Mouse (Mus musculus) kidney, embryonic 14.5 days (tissue): ENCODE results near the gene Tmc2. TPM values are rescaled to one million over a fixed set of nuclear protein-coding genes. Genes with fewer than 3 reads are reported as not detected.

Experiments
- ATAC-seq: fragments of 200-750 bp; cut with Nextera tagmentation; 2 replicates; pipeline ENCODE4 v1.8.0; 2017; ENCODE audit warnings: moderate number of reproducible peaks, mild to moderate bottlenecking, moderate TSS enrichment, moderate library complexity; ENCODE audit not compliant: low FRiP score, low TSS enrichment
- H3K27ac ChIP-seq: fragments of 300-500 bp; sonication (generic); 2 replicates; pipeline ENCODE4 v1.5.1; 2014; ENCODE audit warnings: low read depth, mild to moderate bottlenecking, low read length, moderate library complexity, mixed read lengths
- H3K27me3 ChIP-seq: fragments of 300-500 bp; sonication (generic); 2 replicates; pipeline ENCODE4 v1.6.1; 2014; ENCODE audit warnings: mild to moderate bottlenecking, low read length; ENCODE audit not compliant: control insufficient read depth, insufficient read depth
- H3K36me3 ChIP-seq: fragments of 300-500 bp; sonication (generic); 2 replicates; pipeline ENCODE4 v1.6.1; 2014; ENCODE audit warnings: low read length, mixed read lengths; ENCODE audit not compliant: control insufficient read depth, insufficient read depth
- H3K4me1 ChIP-seq: fragments of 300-500 bp; sonication (generic); 2 replicates; pipeline ENCODE4 v1.6.1; 2014; ENCODE audit warnings: low read length, mixed read lengths; ENCODE audit not compliant: control insufficient read depth, insufficient read depth
- H3K4me2 ChIP-seq: fragments of 300-500 bp; sonication (generic); replicated peaks from 2 replicates; pipeline ENCODE4 v1.6.1; 2014; ENCODE audit warnings: low read depth, mild to moderate bottlenecking, low read length
- H3K4me3 ChIP-seq: fragments of 300-500 bp; sonication (generic); 2 replicates; pipeline ENCODE4 v1.5.1; 2014; ENCODE audit warnings: mild to moderate bottlenecking, low read length
- H3K9ac ChIP-seq: fragments of 300-500 bp; sonication (generic); 2 replicates; pipeline ENCODE4 v1.6.1; 2014; ENCODE audit warnings: low read depth, mild to moderate bottlenecking, low read length, moderate library complexity
- H3K9me3 ChIP-seq: fragments of 300-500 bp; sonication (generic); 2 replicates; pipeline ENCODE4 v1.6.1; 2016; ENCODE audit warnings: low read length; ENCODE audit not compliant: control insufficient read depth
- WGBS: fragments of 180-500 bp; shearing (Covaris S2); extraction: QIAGEN DNeasy Blood & Tissue Kit; methylation state at CpG from one replicate; pipeline ENCODE4 v1.1.7; 2014; 5-methylcytosine and 5-hydroxymethylcytosine counted together
- polyA plus RNA-seq: library from polyadenylated mRNA; unstranded; fragments of >200 nt; fragmentation: Nextera tagmentation; extraction: Ambion mirVana; gene quantifications from 2 replicates; pipeline ENCODE4 v1.2.1, GENCODE M21; 2014

Tmc2 gene
- polyA plus RNA-seq, 1 experiment from 2014 or later: not detected

DNA sequence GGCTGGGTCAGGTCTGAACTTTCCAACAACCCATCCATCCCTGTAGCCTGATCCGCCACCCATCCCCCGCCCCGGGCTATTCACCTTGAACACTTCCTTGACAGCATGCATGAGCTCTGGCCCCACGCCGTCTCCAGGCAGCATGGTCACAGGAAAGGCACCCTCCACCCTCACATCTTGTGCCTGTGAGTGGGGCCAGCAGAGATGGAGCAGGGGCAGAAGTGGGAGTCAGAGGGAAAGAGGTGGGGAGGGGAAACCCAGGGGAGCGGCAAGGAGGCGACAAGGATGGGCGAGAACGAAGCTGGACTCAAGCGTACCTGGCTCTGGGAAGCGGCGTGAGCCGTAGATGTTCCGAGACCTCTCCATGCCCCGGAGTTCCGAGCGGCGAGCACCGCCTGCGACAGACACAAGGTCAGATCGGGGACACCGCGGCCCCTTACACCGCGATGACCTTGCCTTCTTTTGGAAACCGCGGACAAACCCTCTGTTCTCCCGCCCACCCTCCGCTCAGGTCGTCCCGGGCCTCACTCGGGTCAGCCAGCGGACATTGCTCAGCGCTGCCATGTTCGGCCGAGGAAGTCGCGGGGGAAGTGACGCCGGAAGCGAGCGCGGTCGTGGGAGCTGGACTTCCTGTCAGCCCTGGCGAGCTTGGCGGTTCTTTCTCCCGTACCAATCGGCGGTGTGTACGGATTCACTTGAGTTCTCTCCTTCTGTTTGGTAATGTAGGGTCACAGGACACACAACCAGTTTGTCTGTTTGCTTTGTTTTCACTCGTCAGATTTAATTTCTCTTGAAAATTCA lies 89.1 kb downstream of the Tmc2 start, which contains the start of gene Idh3b:
Gene Idh3b, minus strand, starts transcription at position 694 of the 801 bp plus-strand sequence.
- Histone ChIP-seq H3K4me2 (peak within 1 kb of the TSS; percentile 87), H3K27ac (peak within 1 kb of the TSS; percentile 76), H3K27me3 (no peaks in the 10 kb centered on the region), H3K4me3 (peak within 1 kb of the TSS; percentile 86), H3K4me1 (0 out of 2 replicates have a peak, but pooled peaks cover 9% of the 10 kb centered on the region), H3K9ac (peak within 1 kb of the TSS; percentile 88), H3K9me3 (no peaks in the 10 kb centered on the region), H3K36me3 (peaks cover 35% of the 10 kb centered on the region)
- WGBS: under 1% methylated on average over 48 of the region's 51 CpGs
- peak; percentile 88 for ATAC-seq

DNA sequence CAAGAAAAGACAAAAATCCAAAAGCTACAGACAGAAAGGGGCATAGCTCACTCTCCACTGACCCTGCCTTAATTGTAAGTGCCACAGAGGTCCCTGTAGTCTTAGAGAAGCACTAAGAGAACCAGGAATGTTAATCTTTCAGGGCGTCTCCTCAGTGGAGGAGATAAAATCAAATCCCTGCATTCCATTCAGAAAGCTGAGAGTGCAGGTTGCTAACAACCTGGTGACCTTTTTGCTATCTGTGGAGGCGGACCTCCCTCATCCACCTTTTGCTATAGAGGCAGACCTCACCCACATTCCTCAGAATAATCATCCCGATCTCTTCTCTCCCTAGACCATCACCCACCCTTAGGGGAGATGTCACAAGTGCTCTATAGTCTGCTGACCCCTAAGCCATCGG lies 94.1 kb downstream of the Tmc2 start:
- no peak for ATAC-seq
- Histone ChIP-seq H3K36me3 (no peaks in the 10 kb centered on the region), H3K9me3 (no peaks in the 10 kb centered on the region), H3K4me3 (no peak overlapping the region), H3K27me3 (peaks cover 2% of the 10 kb centered on the region; the same call in 1 of the 2 replicates), H3K4me2 (no peak overlapping the region), H3K4me1 (peaks cover 8% of the 10 kb centered on the region), H3K9ac (no peak overlapping the region), H3K27ac (no peak overlapping the region)
- WGBS: 63% methylated on average over 4 of the region's 4 CpGs

DNA sequence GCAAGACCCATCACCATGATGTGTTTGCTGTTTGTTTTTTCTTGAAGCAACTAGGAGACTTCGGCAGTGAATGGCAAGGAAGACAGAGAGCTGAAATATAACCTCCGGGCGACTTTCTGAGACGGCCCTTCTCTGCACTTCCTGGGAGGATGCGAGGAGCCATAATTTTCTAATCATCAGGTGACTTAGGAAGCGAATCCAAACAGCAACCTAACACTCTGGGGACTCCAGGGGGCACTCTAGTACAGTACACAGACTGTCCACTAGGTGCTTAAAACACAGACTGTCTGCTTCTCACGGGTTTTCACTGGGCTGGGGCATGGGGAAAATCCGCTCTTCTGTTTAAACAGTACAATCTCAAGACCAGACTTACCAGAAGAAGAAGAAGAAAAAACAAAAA lies 96.4 kb downstream of the Tmc2 start:
- Histone ChIP-seq H3K36me3 (no peaks in the 10 kb centered on the region), H3K4me1 (peaks cover 18% of the 10 kb centered on the region), H3K9me3 (no peaks in the 10 kb centered on the region), H3K4me3 (no peak overlapping the region), H3K4me2 (peak overlapping the region; percentile 8; the same call in 1 of the 2 replicates), H3K27ac (no peak overlapping the region), H3K27me3 (peaks cover 8% of the 10 kb centered on the region), H3K9ac (no peak overlapping the region)
- no peak for ATAC-seq
- 7% methylated on average over 8 of the region's 8 CpGs for WGBS

DNA sequence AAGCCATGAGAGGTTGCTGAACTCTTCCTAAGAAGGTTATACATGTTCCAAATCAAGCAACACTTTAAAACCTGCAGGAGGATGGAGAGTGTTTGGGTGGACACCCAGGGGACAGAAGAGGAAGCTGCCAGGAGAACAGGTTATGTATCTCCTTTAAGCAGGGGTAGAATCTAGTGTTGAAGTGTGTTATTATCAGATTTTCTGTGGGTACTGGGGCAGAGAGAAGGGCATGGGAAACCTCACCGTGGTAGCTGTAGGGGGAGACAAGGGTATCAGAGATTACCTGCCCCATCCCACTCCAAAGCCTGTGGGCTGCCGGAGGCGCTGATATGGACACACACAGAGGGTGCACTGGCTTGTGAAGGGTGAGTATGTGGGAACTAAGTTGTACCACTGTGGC lies 98.0 kb downstream of the Tmc2 start:
- peaks cover 24% of the 10 kb centered on the region for H3K4me1 ChIP-seq
- no peak; the same call in 1 of the 2 replicates for ATAC-seq
- WGBS: 44% methylated on average over 3 of the region's 3 CpGs
- no peak overlapping the region for H3K9ac ChIP-seq
- H3K4me3 ChIP-seq: no peak overlapping the region
- H3K36me3 ChIP-seq: no peaks in the 10 kb centered on the region
- H3K9me3 ChIP-seq: no peaks in the 10 kb centered on the region
- no peak overlapping the region for H3K4me2 ChIP-seq
- peak overlapping the region; percentile 26; the same call in 1 of the 2 replicates for H3K27ac ChIP-seq
- H3K27me3 ChIP-seq: peaks cover 8% of the 10 kb centered on the region

DNA sequence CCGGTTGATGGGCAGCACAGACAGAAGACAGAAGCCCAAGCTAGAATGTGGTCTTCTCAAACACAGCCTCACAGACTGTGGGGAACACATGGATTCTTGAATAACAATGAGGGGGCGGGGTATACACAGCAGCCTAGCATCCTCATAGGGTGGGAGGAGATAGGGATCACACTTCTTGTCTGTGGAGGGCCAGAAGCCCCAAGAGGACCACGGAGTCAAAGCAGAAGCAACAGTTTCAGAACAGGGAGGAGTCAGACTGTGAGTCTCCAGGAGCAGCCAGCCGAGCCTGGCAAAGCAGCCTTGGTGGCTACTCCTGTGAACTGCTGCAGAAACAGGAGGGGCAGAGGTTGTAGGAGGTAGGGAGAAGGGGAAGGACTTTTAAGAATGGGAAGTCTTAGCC lies 98.5 kb downstream of the Tmc2 start:
- Histone ChIP-seq H3K36me3 (no peaks in the 10 kb centered on the region), H3K27me3 (peaks cover 8% of the 10 kb centered on the region), H3K27ac (peak overlapping the region; percentile 26; the same call in 1 of the 2 replicates), H3K4me1 (peaks cover 24% of the 10 kb centered on the region), H3K4me2 (peak overlapping the region; percentile 22; the same call in 1 of the 2 replicates), H3K4me3 (no peak overlapping the region), H3K9me3 (no peaks in the 10 kb centered on the region), H3K9ac (0 out of 2 replicates have a peak overlapping the region, but pooled peaks have one; percentile 18)
- WGBS: 8% methylated on average over 4 of the region's 4 CpGs
- peak; percentile 75 for ATAC-seq

DNA sequence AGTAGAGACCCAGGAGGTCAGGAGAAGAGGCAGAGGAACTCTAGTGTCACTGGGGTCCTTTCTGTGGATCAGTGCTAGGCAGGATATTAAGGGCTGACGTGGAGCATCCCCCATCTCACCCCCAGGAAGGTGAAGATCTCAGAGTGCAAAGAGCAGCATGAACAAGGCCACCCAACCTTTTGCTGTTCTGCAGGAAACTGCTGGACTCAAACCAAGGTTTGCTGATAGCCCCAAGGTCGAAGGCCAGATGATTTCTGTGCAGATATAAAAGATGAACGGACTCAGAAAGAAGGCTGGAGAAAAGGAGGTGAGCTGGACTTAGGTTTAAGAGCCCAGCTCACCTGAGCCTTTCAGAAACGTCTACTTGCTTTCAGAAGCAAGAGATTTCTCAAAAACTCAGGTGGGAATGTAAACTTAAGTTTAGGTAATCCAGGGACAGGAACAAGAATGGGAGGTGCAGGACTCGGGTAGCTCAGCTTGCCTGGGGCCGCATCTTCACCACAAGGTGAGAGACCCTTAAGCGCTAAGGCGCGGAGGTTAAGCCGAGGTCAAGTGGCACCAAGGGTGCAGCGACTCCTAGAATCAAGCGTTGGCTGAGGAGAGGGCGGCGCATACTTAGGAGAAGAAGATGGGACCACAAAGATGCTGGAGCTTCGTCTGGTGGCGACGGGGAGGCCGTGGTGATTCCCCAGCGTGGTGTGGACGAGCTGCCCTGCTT lies 99.4 kb downstream of the Tmc2 start:
- no peak overlapping the region for H3K27ac ChIP-seq
- H3K36me3 ChIP-seq: no peaks in the 10 kb centered on the region
- peak overlapping the region; percentile 82 for H3K4me2 ChIP-seq
- peak overlapping the region; percentile 84 for H3K9ac ChIP-seq
- no peak for ATAC-seq
- peaks cover 8% of the 10 kb centered on the region for H3K27me3 ChIP-seq
- 7% methylated on average over 20 of the region's 20 CpGs for WGBS
- peak overlapping the region; percentile 72 for H3K4me3 ChIP-seq
- no peaks in the 10 kb centered on the region for H3K9me3 ChIP-seq
- peaks cover 24% of the 10 kb centered on the region for H3K4me1 ChIP-seq

DNA sequence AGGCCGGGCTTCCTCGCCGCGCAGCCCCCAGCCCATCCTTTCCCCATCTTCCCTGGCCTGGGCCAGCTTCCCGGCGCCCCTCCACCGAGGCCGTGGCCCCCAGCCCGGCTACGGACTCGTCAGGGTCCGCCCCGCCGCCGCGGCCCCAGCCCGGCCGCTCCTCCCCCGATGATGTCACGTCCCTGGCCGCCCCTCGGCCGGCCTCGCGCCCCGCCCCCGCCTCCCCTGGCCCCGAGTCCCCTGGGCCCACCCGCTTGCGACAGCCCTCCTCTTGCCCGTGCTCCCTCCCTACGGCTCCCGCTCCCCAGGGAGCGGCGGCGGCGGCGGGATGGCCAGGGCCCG lies 99.9 kb downstream of the Tmc2 start, which contains the start of gene Ebf4:
Gene Ebf4, plus strand, starts transcription at position 234 of the 342 bp plus-strand sequence.
- no peak within 1 kb of the TSS for H3K27ac ChIP-seq
- peaks cover 24% of the 10 kb centered on the region for H3K4me1 ChIP-seq
- 1% methylated on average over 26 of the region's 39 CpGs for WGBS
- peak; percentile 74 for ATAC-seq
- H3K9ac ChIP-seq: peak within 1 kb of the TSS; percentile 84
- H3K9me3 ChIP-seq: no peaks in the 10 kb centered on the region
- H3K27me3 ChIP-seq: peaks cover 8% of the 10 kb centered on the region
- no peaks in the 10 kb centered on the region for H3K36me3 ChIP-seq
- peak within 1 kb of the TSS; percentile 72 for H3K4me3 ChIP-seq
- H3K4me2 ChIP-seq: peak within 1 kb of the TSS; percentile 82

DNA sequence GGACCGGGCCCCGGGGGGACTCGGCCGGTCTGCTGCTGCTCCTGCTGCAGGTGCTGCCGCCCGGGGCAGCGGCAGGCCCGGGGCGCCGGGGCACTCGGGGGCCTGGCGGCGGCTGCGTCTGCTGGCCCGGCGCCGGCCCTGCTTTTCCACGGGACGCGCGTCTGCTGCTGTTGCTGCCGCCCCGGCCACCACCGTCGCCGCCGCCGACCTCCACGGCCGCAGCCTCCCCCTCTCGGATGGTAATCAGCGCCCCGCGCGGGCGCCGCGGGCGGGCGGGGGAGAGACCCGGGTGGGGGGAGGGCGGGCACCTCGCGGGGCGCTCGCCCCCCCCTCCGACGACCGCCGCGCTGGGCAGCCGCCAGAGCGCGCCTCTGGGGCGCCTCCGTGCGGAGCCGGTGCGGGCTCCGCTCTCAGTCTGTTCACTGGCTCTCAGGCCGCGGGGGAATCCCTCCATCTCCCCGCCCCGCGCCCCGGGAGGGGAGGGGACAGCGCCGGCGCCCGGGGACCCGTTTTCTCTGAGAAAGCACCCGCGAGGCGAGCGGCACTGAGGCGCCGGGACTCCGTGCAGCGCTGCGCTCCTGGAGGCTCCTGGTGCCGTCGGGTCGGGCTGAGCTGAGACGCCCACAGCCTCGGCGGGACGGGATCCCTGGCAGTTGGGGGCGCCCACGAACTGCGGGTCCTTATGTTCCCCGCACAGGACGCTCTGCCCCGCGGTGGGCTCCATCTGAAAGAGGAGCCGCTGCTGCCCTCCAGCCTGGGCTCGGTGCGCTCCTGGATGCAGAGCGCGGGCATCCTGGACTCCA lies 100.5 kb downstream of the Tmc2 start:
- Histone ChIP-seq H3K27ac (no peak overlapping the region), H3K4me3 (peak overlapping the region; percentile 72)

More for the DNA sequence above, 100.5 kb downstream of the Tmc2 start:
- H3K4me1 ChIP-seq: peaks cover 24% of the 10 kb centered on the region
- WGBS: under 1% methylated on average over 59 of the region's 99 CpGs
- H3K9ac ChIP-seq: peak overlapping the region; percentile 84
- H3K36me3 ChIP-seq: no peaks in the 10 kb centered on the region
- peaks cover 8% of the 10 kb centered on the region for H3K27me3 ChIP-seq
- H3K9me3 ChIP-seq: no peaks in the 10 kb centered on the region
- ATAC-seq: peak; percentile 54
- H3K4me2 ChIP-seq: peak overlapping the region; percentile 82
